Mouse (Mus musculus) megakaryocyte, embryonic 14.5 days (primary cell): ENCODE results near the gene Nr1i3. TPM values are rescaled to one million over a fixed set of nuclear protein-coding genes. Genes with fewer than 3 reads are reported as not detected.

Source experiments
- H3K27me3 ChIP-seq: replicated peaks from 2 replicates; pipeline ENCODE3; 2012; ENCODE audit warnings: inconsistent platforms
- H3K36me3 ChIP-seq: replicated peaks from 2 replicates; pipeline ENCODE3; 2012; ENCODE audit warnings: low read length, inconsistent platforms, mixed read lengths
- H3K4me1 ChIP-seq: 2 replicates; pipeline ENCODE4 v1.6.1; 2012; ENCODE audit warnings: inconsistent platforms
- H3K4me3 ChIP-seq: replicated peaks from 2 replicates; pipeline ENCODE3; 2012; ENCODE audit warnings: moderate library complexity, mild to moderate bottlenecking, inconsistent platforms
- H3K9me3 ChIP-seq: 2 replicates; pipeline ENCODE4 v1.6.1; 2012; ENCODE audit warnings: inconsistent platforms
- FLI1 ChIP-seq: IDR thresholded peaks from 2 replicates; pipeline ENCODE4 v1.6.1; 2012; ENCODE audit warnings: low read length, inconsistent platforms, mixed read lengths
- GATA1 ChIP-seq: IDR thresholded peaks from 3 replicates; pipeline ENCODE4 v1.6.1; 2012; ENCODE audit warnings: mixed read lengths, low read length, inconsistent platforms, borderline replicate concordance
- polyA plus RNA-seq: library from polyadenylated mRNA; stranded (reverse); fragments of >175 nt; gene quantifications from 2 replicates; pipeline ENCODE4 v1.2.3, GENCODE M21; 2012; ENCODE audit warnings: low replicate concordance; ENCODE audit not compliant: insufficient read depth

Gene Nr1i3
- polyA plus RNA-seq, 1 experiment, result not detected

GRCm38 (mm10) chr1:171263185-171263611 lies 49.4 kb downstream of the Nr1i3 start:
- H3K4me3 ChIP-seq, result no peak overlapping the region
- TF ChIP-seq FLI1 (no peak), GATA1 (no peak)
- H3K4me1 ChIP-seq, result peaks cover 40% of the 10 kb centered on the region
- H3K9me3 ChIP-seq, result no peaks in the 10 kb centered on the region
- H3K27me3 ChIP-seq, result peaks cover 45% of the 10 kb centered on the region
- H3K36me3 ChIP-seq, result no peaks in the 10 kb centered on the region

DNA sequence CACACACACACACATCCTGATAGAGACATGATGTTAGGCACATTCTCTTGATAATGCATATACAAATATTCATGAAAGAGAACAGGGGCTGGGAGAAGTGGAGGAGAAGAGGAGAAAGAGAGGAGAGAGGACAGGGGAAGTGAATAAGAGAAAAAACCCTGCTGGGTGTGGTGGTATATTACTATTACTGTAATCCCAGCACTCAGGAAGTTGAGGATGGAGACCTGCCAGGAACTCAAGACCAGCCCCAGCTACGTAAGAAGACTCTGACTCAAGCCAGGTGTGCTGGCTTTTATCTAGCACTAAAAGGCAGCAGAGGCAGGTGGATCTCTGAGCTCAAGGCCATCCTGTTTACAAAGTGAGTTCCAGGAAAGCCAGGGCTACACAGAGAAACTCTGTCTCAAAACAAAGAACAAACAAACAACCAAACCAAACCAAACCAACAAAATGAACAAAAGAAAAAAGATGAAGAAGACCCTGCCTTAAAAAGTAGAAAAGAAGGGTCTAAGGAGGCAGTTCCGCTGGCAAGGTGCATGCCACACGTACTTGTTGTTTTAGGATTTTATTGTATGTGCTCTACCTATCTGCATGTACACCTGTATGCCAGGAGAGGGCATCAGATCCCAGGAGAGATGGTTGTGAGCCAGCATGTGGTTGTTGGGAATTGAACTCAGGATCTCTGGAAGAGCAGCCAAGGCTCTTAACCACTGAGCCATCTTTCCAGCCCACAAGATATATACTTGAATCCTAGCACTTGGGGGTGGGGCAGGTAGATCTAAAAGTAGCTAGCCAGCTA lies 50.1 kb downstream of the Nr1i3 start:
- H3K4me1 ChIP-seq, result peaks cover 37% of the 10 kb centered on the region
- no peak overlapping the region for H3K4me3 ChIP-seq
- H3K9me3 ChIP-seq, result no peaks in the 10 kb centered on the region
- no peak for TF ChIP-seq GATA1
- H3K36me3 ChIP-seq, result no peaks in the 10 kb centered on the region
- H3K27me3 ChIP-seq, result peaks cover 42% of the 10 kb centered on the region

DNA sequence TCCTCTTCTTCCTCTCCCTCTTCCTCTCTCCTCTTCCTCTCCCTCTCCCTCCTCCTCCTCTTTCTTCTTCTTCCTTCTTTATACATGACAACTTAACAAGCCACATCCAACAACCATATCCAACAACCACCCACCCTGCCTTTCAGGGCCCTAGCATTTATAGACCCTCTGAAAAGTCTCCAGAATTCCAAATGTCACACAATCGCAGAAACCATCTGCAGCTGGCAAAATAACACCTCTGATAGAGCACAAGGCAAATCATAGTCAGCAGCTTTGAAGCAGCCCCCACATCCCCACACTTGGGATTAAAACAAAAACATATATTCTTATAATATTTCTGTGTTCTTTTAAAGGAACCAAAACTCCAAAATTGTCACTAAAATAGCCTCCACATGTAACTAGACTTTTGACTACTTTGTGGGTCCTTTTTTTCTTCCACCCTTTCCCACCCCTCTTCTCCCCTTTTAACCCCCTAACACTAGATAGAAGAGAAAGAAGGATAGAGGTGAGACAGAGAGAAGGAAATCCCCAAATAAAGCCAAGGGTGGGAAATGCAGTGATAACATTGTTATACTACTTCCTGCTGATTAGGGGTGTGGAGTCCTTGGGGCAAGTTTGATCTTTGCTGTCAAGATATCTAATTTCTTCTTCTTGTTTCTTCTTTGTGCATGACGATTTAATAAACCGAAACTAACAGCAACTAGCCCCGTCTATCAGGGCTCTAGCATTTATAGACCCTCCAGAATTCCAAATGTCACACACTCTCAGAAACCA lies 52.4 kb downstream of the Nr1i3 start:
- Histone ChIP-seq H3K36me3 (no peaks in the 10 kb centered on the region), H3K27me3 (peaks cover 25% of the 10 kb centered on the region), H3K4me3 (peak overlapping the region; percentile 67), H3K9me3 (no peaks in the 10 kb centered on the region), H3K4me1 (peaks cover 41% of the 10 kb centered on the region)
- TF ChIP-seq GATA1, result no peak
- TF ChIP-seq FLI1, result no peak

DNA sequence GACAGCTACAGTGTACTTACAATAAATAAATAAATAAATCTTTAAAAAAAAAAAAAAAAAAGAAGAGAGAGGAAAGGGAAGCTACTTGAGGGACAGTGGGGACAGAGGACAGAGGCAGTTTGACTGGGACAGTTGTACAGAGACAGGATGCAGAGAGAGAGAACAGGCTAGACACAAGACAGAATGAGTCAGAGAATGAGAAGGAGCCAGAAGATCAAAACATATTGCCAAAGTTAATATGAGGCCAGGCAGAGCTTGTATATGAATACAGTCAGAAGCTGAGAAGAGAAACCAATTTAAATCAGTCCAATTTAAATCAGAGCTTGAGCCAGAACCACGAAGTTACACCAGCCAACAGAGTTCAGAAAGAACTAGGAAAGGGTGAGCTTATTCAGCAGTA lies 54.6 kb downstream of the Nr1i3 start:
- Histone ChIP-seq H3K4me3 (no peak overlapping the region), H3K27me3 (peaks cover 9% of the 10 kb centered on the region), H3K9me3 (no peaks in the 10 kb centered on the region), H3K36me3 (peaks cover 18% of the 10 kb centered on the region), H3K4me1 (peaks cover 42% of the 10 kb centered on the region)
- TF ChIP-seq GATA1 (no peak), FLI1 (no peak)

GRCm38 (mm10) chr1:171269848-171270572 lies 56.2 kb downstream of the Nr1i3 start, which contains the start of gene B4galt3:
Gene B4galt3 (plus strand): TSS chr1:171270328.
- peaks cover 35% of the 10 kb centered on the region for H3K36me3 ChIP-seq
- TF ChIP-seq GATA1 (no peak), FLI1 (no peak)
- peaks cover 40% of the 10 kb centered on the region for H3K4me1 ChIP-seq
- peak within 1 kb of the TSS; percentile 99 for H3K4me3 ChIP-seq
- no peaks in the 10 kb centered on the region for H3K9me3 ChIP-seq
- H3K27me3 ChIP-seq, result peaks cover under 1% of the 10 kb centered on the region

Other genes starting within 250 kb of the Nr1i3 start
- 17.6 TPM in 1 of 2 replicates, not detected in the other for gene Fcgr2b, start 237.4 kb upstream of the Nr1i3 start, polyA plus RNA-seq
- gene Fcgr4, start 195.1 kb upstream of the Nr1i3 start, polyA plus RNA-seq, result 0.07 TPM in 1 of 2 replicates, not detected in the other
- 9.2 TPM in 1 of 2 replicates, not detected in the other for gene Fcgr3, start 149.0 kb upstream of the Nr1i3 start, polyA plus RNA-seq
- not detected in 2 replicates for gene Cfap126, start 100.1 kb upstream of the Nr1i3 start, polyA plus RNA-seq
- 22.4 and 93.6 TPM in 2 replicates for gene Sdhc, start 63.4 kb upstream of the Nr1i3 start, polyA plus RNA-seq
- gene Mpz, start 63.3 kb upstream of the Nr1i3 start, polyA plus RNA-seq, result 3.7 TPM in 1 of 2 replicates, not detected in the other
- gene Pcp4l1, start 17.7 kb upstream of the Nr1i3 start, polyA plus RNA-seq, result 28.3 and 28.5 TPM in 2 replicates
- gene Tomm40l, start 8.5 kb downstream of the Nr1i3 start, polyA plus RNA-seq, result 22.7 and 24.1 TPM in 2 replicates
- gene Apoa2, start 11.1 kb downstream of the Nr1i3 start, polyA plus RNA-seq, result not detected in 2 replicates
- 12.9 and 57.4 TPM in 2 replicates for gene Fcer1g, start 20.4 kb downstream of the Nr1i3 start, polyA plus RNA-seq
- 0.50 TPM in 1 of 2 replicates, not detected in the other for gene Adamts4, start 36.5 kb downstream of the Nr1i3 start, polyA plus RNA-seq
- 24.9 and 49.7 TPM in 2 replicates for gene Ndufs2, start 37.4 kb downstream of the Nr1i3 start, polyA plus RNA-seq
- 20.5 and 20.6 TPM in 2 replicates for gene B4galt3, start 56.4 kb downstream of the Nr1i3 start, polyA plus RNA-seq
- gene Ppox, start 67.2 kb downstream of the Nr1i3 start, polyA plus RNA-seq, result 17.0 and 28.8 TPM in 2 replicates
- gene Usp21, start 74.0 kb downstream of the Nr1i3 start, polyA plus RNA-seq, result 33.2 and 67.7 TPM in 2 replicates
- 18.6 and 97.6 TPM in 2 replicates for gene Ufc1, start 81.1 kb downstream of the Nr1i3 start, polyA plus RNA-seq
- 19.6 and 45.4 TPM in 2 replicates for gene Dedd, start 115.2 kb downstream of the Nr1i3 start, polyA plus RNA-seq
- 3.2 and 6.1 TPM in 2 replicates for gene Nit1, start 131.7 kb downstream of the Nr1i3 start, polyA plus RNA-seq
- gene Pfdn2, start 131.7 kb downstream of the Nr1i3 start, polyA plus RNA-seq, result 1.3 and 11.9 TPM in 2 replicates
- gene Klhdc9, start 146.8 kb downstream of the Nr1i3 start, polyA plus RNA-seq, result not detected in 2 replicates
- 0.44 TPM in 1 of 2 replicates, not detected in the other for gene Nectin4, start 156.1 kb downstream of the Nr1i3 start, polyA plus RNA-seq
- 5.2 and 12.3 TPM in 2 replicates for gene Arhgap30, start 175.0 kb downstream of the Nr1i3 start, polyA plus RNA-seq
- gene Usf1, start 197.3 kb downstream of the Nr1i3 start, polyA plus RNA-seq, result 18.5 and 37.8 TPM in 2 replicates
- not detected in 2 replicates for gene Tstd1, start 204.9 kb downstream of the Nr1i3 start, polyA plus RNA-seq
- gene F11r, start 223.6 kb downstream of the Nr1i3 start, polyA plus RNA-seq, result 21.9 and 94.2 TPM in 2 replicates